Mouse (Mus musculus) heart, embryonic 11.5 days (tissue): ENCODE results near the gene Agbl5. TPM values are rescaled to one million over a fixed set of nuclear protein-coding genes. Genes with fewer than 3 reads are reported as not detected.

Experiments used
- ATAC-seq: fragments of 200-750 bp; cut with Nextera tagmentation; replicated peaks from 2 replicates; pipeline ENCODE4 v1.8.0; 2017; ENCODE audit warnings: moderate library complexity; ENCODE audit not compliant: insufficient number of reproducible peaks, low FRiP score, low TSS enrichment
- H3K27ac ChIP-seq: fragments of 300-500 bp; sonication (generic); 2 replicates; pipeline ENCODE4 v1.5.1; 2014; ENCODE audit warnings: mild to moderate bottlenecking, low read depth, low read length
- H3K27me3 ChIP-seq: fragments of 300-500 bp; sonication (generic); 2 replicates; pipeline ENCODE4 v1.6.1; 2014; ENCODE audit warnings: mild to moderate bottlenecking, low read length, mixed read lengths; ENCODE audit not compliant: control insufficient read depth, insufficient read depth
- H3K36me3 ChIP-seq: fragments of 300-500 bp; sonication (generic); 2 replicates; pipeline ENCODE4 v1.6.1; 2014; ENCODE audit warnings: mild to moderate bottlenecking, low read length, moderate library complexity, mixed read lengths; ENCODE audit not compliant: control insufficient read depth, insufficient read depth
- H3K4me1 ChIP-seq: fragments of 300-500 bp; sonication (generic); 2 replicates; pipeline ENCODE4 v1.6.1; 2014; ENCODE audit warnings: low read length; ENCODE audit not compliant: control insufficient read depth, insufficient read depth
- H3K4me2 ChIP-seq: fragments of 300-500 bp; sonication (generic); 2 replicates; pipeline ENCODE4 v1.6.1; 2014; ENCODE audit warnings: mild to moderate bottlenecking, moderate library complexity
- H3K4me3 ChIP-seq: fragments of 300-500 bp; sonication (generic); 2 replicates; pipeline ENCODE4 v1.5.1; 2014; ENCODE audit warnings: low read depth, low read length
- H3K9ac ChIP-seq: fragments of 300-500 bp; sonication (generic); 2 replicates; pipeline ENCODE4 v1.6.1; 2014; ENCODE audit warnings: mild to moderate bottlenecking, low read depth, low read length, moderate library complexity
- H3K9me3 ChIP-seq: fragments of 300-500 bp; sonication (generic); replicated peaks from 2 replicates; pipeline ENCODE4 v1.6.1; 2016; ENCODE audit warnings: low read length; ENCODE audit not compliant: control insufficient read depth
- WGBS: fragments of 180-500 bp; shearing (Covaris S2); extraction: QIAGEN DNeasy Blood & Tissue Kit; methylation state at CpG from one replicate; pipeline ENCODE4 v1.1.7; 2014; ENCODE audit not compliant: insufficient replicate concordance; 5-methylcytosine and 5-hydroxymethylcytosine counted together
- polyA plus RNA-seq: library from polyadenylated mRNA; unstranded; fragments of >200 nt; fragmentation: Nextera tagmentation; extraction: Ambion mirVana; gene quantifications from 2 replicates; pipeline ENCODE4 v1.2.1, GENCODE M21; 2014

The Agbl5 gene
- polyA plus RNA-seq, 1 experiment from 2014 or later, result 14.5 TPM

DNA sequence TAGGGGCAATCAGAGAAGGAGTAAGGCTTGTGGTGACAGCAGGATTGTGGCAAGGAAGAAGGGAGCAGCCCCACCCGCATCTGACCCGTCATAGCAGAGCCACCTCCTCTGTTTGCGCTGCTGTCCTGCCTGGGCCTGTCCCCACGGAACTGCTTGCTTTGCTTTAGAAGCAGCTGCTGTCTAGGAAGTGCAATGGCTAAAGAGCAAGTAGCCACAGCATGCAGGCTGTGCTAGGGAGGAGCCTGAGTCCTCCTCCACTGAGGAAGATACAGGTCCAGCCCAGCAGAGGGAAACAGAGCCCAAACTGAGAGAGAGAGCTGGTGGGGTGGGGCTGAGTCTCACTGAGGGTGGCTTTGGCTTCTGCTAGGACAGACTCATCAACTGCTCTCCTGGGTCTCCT is 24.6 kb upstream of the Agbl5 start:
- Histone ChIP-seq H3K4me2 (no peak overlapping the region), H3K27me3 (no peaks in the 10 kb centered on the region; the same call in 1 of the 2 replicates), H3K36me3 (no peaks in the 10 kb centered on the region), H3K4me3 (no peak overlapping the region), H3K27ac (no peak overlapping the region), H3K4me1 (peaks cover 4% of the 10 kb centered on the region; the same call in 1 of the 2 replicates), H3K9ac (no peak overlapping the region), H3K9me3 (no peaks in the 10 kb centered on the region)
- no peak for ATAC-seq
- WGBS, result 30% methylated on average over 4 of the region's 4 CpGs

DNA sequence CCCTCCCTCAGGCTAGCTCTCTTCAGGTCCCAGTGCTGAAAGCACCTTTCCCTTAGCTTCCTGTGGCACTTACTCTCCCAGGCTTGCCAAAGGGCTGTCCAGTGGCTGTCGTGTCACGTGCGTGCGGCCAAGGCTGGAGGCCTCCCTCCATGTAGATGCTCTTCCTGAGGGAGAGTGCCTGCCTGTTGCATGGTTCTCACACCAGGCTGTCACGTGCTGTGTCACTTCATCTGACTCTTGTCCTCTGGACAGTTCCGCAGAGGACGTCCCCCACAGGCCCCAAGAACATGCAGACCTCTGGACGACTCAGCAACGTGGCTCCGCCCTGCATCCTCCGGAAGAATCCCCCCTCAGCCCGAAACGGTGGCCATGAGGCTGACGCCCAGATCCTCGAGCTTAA is 24.2 kb upstream of the Agbl5 start:
- no peaks in the 10 kb centered on the region; the same call in 1 of the 2 replicates for H3K27me3 ChIP-seq
- no peak overlapping the region for H3K27ac ChIP-seq
- no peak overlapping the region for H3K9ac ChIP-seq
- WGBS, result 31% methylated on average over 15 of the region's 15 CpGs
- H3K4me3 ChIP-seq, result no peak overlapping the region
- H3K4me2 ChIP-seq, result 0 out of 2 replicates have a peak overlapping the region, but pooled peaks have one; percentile 16
- no peaks in the 10 kb centered on the region for H3K9me3 ChIP-seq
- H3K4me1 ChIP-seq, result peaks cover 4% of the 10 kb centered on the region; the same call in 1 of the 2 replicates
- no peaks in the 10 kb centered on the region for H3K36me3 ChIP-seq
- ATAC-seq, result no peak

DNA sequence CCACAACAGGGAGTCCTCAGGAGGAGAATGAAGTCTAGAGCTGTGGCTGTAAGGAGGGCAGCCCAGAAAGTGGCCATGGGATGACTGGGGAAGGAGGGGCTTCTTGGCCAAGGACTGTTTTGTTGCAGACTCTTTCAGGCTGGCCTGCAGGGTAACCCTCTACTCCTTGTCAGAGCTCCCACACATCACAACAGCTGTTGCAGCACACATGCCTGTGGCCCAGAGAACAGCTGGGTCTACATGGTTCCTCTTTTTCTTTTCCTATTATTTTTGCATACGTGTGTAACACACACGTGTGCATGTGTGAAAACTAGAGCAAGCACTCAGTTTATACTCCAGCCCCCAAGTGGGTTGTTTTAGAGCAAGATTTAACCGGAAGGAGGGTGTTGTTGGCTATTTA is 21.6 kb upstream of the Agbl5 start:
- Histone ChIP-seq H3K9ac (no peak overlapping the region), H3K4me3 (no peak overlapping the region), H3K9me3 (no peaks in the 10 kb centered on the region), H3K27ac (no peak overlapping the region), H3K4me2 (no peak overlapping the region), H3K27me3 (no peaks in the 10 kb centered on the region; the same call in 1 of the 2 replicates), H3K36me3 (peaks cover 6% of the 10 kb centered on the region; the same call in 1 of the 2 replicates), H3K4me1 (peaks cover 9% of the 10 kb centered on the region)
- no peak for ATAC-seq
- WGBS, result 75% methylated on average over 3 of the region's 3 CpGs

DNA sequence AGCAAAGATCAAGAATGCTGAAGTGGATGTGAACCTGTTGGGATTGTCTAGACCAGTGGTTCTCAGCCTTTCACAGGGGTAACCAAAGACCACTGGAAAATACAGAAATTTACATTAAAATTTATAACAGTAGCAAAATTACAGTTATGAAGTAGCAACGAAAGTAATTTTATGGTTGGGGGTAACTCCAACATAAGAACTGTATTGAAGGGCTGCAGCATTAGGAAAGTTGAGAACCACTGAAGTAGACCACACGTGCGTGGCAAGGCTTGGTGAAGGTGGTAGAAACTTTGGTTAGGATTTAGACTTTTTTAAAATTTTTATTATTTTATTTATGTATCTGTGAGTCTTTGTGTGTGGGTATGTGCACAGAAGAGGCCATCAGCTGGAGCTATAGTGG is 20.8 kb upstream of the Agbl5 start, which contains the start of gene Tmem214:
Gene Tmem214 (plus strand): TSS at position 301 of the 400 bp plus-strand sequence.
- 89% methylated on average over 3 of the region's 3 CpGs for WGBS
- no peak within 1 kb of the TSS for H3K4me3 ChIP-seq
- no peak for ATAC-seq
- no peak within 1 kb of the TSS for H3K27ac ChIP-seq
- no peak within 1 kb of the TSS for H3K4me2 ChIP-seq
- H3K36me3 ChIP-seq, result peaks cover 14% of the 10 kb centered on the region
- 0 out of 2 replicates have a peak within 1 kb of the TSS, but pooled peaks have one; percentile 91 for H3K9ac ChIP-seq
- peaks cover 9% of the 10 kb centered on the region for H3K4me1 ChIP-seq
- H3K27me3 ChIP-seq, result no peaks in the 10 kb centered on the region
- no peaks in the 10 kb centered on the region for H3K9me3 ChIP-seq

DNA sequence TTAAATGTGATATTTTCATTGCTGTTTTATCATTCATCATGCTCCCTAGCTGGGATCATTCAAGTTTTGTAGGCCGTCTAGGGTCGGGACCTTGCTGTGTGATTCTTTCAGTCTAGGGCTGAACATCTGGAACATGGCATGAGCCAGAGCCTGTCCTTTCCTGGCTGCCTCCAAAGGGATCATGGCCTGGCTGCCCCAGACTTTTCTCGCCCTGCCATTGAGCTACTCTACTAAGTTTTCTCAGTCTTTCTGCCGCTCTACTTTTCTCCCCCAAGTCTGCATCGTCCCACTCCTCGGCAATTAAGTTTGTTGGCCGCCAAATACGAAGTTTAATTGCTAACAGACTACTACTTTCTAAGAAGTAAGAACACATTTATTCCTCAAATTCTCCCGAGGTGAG is 19.5 kb upstream of the Agbl5 start:
- H3K4me1 ChIP-seq, result peaks cover 9% of the 10 kb centered on the region
- H3K27ac ChIP-seq, result no peak overlapping the region
- H3K27me3 ChIP-seq, result no peaks in the 10 kb centered on the region
- H3K4me3 ChIP-seq, result peak overlapping the region; percentile 91
- no peak for ATAC-seq
- H3K4me2 ChIP-seq, result peak overlapping the region; percentile 88
- peaks cover 25% of the 10 kb centered on the region for H3K36me3 ChIP-seq
- 24% methylated on average over 9 of the region's 9 CpGs for WGBS
- no peaks in the 10 kb centered on the region for H3K9me3 ChIP-seq
- peak overlapping the region; percentile 91; the same call in 1 of the 2 replicates for H3K9ac ChIP-seq

DNA sequence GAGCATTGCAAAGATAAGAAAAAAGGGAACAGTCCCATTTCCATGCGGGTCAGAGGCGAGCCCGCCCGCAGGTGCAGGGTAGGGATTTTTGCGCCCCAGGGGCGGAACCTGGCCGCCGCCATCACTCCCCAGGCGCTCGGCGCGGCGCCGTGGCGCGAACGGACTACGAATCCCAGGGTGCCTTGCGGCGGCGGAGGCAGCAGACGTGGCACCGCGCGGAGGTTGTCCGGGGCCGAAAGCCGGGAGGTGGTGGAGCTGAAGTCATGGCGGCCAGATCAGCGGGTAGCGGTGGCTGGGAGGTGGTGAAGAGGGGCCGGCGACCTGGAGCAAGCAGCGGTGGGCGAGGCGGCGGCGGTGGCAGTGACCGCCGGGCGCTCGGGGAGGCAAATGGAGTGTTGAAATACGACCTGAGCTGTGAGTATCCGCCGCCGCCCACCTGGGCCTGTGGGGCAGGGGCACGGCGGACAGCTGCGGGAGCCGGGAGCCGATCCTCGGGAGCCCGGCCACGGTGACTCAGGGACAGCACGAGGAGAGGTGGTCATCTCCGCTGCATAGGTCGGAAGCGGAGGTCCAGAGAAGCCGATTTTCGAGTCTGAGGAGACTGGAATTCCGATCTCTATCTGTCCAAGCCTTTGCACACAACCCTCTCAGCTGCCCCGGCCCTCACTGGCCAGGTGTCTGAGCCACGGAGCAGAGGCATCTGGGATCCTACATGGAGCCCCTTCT is 18.9 kb upstream of the Agbl5 start:
- Histone ChIP-seq H3K4me1 (peaks cover 5% of the 10 kb centered on the region), H3K4me3 (peak overlapping the region; percentile 91), H3K27me3 (no peaks in the 10 kb centered on the region), H3K27ac (0 out of 2 replicates have a peak overlapping the region, but pooled peaks have one; percentile 6), H3K36me3 (peaks cover 31% of the 10 kb centered on the region), H3K9me3 (no peaks in the 10 kb centered on the region), H3K4me2 (peak overlapping the region; percentile 88), H3K9ac (peak overlapping the region; percentile 91)
- ATAC-seq, result peak; percentile 89
- 0% methylated on average over 61 of the region's 63 CpGs for WGBS

DNA sequence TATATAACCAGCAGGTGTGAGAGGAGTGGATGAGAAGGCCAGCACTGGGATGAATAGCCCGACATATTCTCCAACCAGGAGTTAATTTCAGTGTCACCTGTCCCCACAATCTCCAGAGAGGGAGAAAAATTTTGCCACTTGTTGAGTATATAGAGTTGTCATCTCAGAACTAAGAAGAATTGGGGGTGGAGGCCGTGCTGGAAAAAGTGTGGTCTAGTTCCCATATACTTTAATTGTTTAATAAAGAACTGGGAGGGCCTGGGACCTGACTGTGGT is 18.4 kb upstream of the Agbl5 start:
- Histone ChIP-seq H3K27ac (no peak overlapping the region), H3K36me3 (peaks cover 36% of the 10 kb centered on the region), H3K27me3 (no peaks in the 10 kb centered on the region), H3K9me3 (no peaks in the 10 kb centered on the region), H3K4me3 (peak overlapping the region; percentile 91), H3K4me1 (peaks cover 5% of the 10 kb centered on the region), H3K9ac (peak overlapping the region; percentile 91), H3K4me2 (peak overlapping the region; percentile 88)
- no peak for ATAC-seq
- 28% methylated on average over 2 of the region's 2 CpGs for WGBS

DNA sequence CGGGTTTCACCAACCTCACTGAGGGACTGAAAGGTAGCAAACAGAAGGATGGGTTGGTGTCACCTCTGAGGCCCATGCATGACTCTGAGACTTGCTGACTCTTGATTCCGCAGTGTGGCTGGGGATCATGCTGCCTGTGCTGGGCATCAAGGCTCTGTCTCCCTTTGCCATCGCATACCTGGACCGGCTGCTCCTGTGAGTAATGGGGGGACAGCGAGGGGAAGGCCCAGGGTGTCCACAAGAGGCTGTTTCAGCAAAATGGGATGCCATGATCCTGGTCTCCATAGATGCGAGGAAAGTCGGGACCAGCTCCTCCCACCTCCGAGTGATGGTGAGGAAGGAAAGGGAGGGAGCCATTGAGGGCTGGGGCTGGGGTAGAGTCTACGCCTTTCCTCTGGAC is 15.9 kb upstream of the Agbl5 start:
- 91% methylated on average over 9 of the region's 9 CpGs for WGBS

DNA sequence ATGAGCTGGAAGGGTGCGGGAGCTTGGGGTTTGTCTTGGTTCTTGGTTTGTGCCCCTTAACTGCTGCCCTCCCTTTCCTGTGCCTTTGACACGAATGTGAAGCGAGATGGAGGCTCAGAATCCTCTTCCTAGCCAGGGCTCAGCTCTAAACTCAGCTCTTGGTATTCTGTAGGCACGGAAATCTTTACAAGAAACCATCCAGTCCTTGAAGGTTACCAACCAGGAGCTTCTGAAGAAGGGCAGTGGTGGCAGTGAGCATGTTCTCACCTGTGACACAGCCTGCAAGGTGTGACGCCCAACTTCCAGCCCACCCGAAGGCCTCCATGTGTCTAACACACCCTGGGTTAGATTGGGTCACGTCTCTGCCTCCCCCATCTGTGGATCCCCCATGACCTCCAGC is 14.1 kb upstream of the Agbl5 start:
- Histone ChIP-seq H3K27ac (no peak overlapping the region), H3K9ac (no peak overlapping the region), H3K4me1 (peaks cover 5% of the 10 kb centered on the region), H3K4me3 (no peak overlapping the region), H3K36me3 (peaks cover 56% of the 10 kb centered on the region), H3K4me2 (no peak overlapping the region), H3K9me3 (no peaks in the 10 kb centered on the region), H3K27me3 (no peaks in the 10 kb centered on the region)
- no peak for ATAC-seq
- WGBS, result 87% methylated on average over 7 of the region's 7 CpGs

More for the DNA sequence above, 15.9 kb upstream of the Agbl5 start:
- Histone ChIP-seq H3K4me3 (no peak overlapping the region), H3K4me2 (no peak overlapping the region), H3K9me3 (no peaks in the 10 kb centered on the region), H3K9ac (no peak overlapping the region), H3K27ac (no peak overlapping the region), H3K27me3 (no peaks in the 10 kb centered on the region), H3K36me3 (peaks cover 56% of the 10 kb centered on the region), H3K4me1 (peaks cover 5% of the 10 kb centered on the region)
- no peak for ATAC-seq
